Mouse (Mus musculus): ENCODE measurements around the gene Apol8. TPM values are rescaled to one million over a fixed set of nuclear protein-coding genes. Genes with fewer than 3 reads are reported as not detected.

Apol8 gene
- polyA plus RNA-seq, 1 experiment from 2014 or later = 0.23 TPM

- Histone ChIP-seq H3K27ac (no peak overlapping the region), H3K4me2 (replicated peaks) (no peak overlapping the region), H3K9me3 (no peaks in the 10 kb centered on the region), H3K4me1 (replicated peaks) (peaks cover 14% of the 10 kb centered on the region), H3K9ac (replicated peaks) (no peak overlapping the region), H3K36me3 (peaks cover 26% of the 10 kb centered on the region), H3K27me3 (no peaks in the 10 kb centered on the region), H3K4me3 (replicated peaks) (no peak overlapping the region)
- ATAC-seq = no peak
- WGBS = 97% methylated on average over 26 of the region's 26 CpGs
These were observed 39.7 kb upstream of the Apol8 start for GRCm38 (mm10) chr15:77796409-77797035.

GRCm38 (mm10) chr15:77794908-77795356 lies 38.1 kb upstream of the Apol8 start:
- Histone ChIP-seq H3K4me1 (replicated peaks) (peaks cover 14% of the 10 kb centered on the region), H3K9ac (replicated peaks) (no peak overlapping the region), H3K27me3 (no peaks in the 10 kb centered on the region), H3K4me3 (replicated peaks) (no peak overlapping the region), H3K27ac (no peak overlapping the region), H3K9me3 (no peaks in the 10 kb centered on the region), H3K4me2 (replicated peaks) (no peak overlapping the region), H3K36me3 (peaks cover 40% of the 10 kb centered on the region)
- ATAC-seq = no peak
- 94% methylated on average over 13 of the region's 13 CpGs for WGBS

GRCm38 (mm10) chr15:77794138-77794907 lies 37.5 kb upstream of the Apol8 start:
- no peaks in the 10 kb centered on the region for H3K27me3 ChIP-seq
- H3K36me3 ChIP-seq = peaks cover 47% of the 10 kb centered on the region
- 90% methylated on average over 13 of the region's 13 CpGs for WGBS
- no peak overlapping the region for H3K27ac ChIP-seq
- ATAC-seq = no peak
- no peaks in the 10 kb centered on the region for H3K9me3 ChIP-seq
- no peak overlapping the region for H3K4me2 ChIP-seq (replicated peaks)
- no peak overlapping the region for H3K9ac ChIP-seq (replicated peaks)
- no peak overlapping the region for H3K4me3 ChIP-seq (replicated peaks)
- H3K4me1 ChIP-seq (replicated peaks) = peaks cover 14% of the 10 kb centered on the region

GRCm38 (mm10) chr15:77793554-77793953 lies 36.8 kb upstream of the Apol8 start:
- Histone ChIP-seq H3K36me3 (peaks cover 54% of the 10 kb centered on the region), H3K9ac (replicated peaks) (no peak overlapping the region), H3K4me2 (replicated peaks) (no peak overlapping the region), H3K27ac (no peak overlapping the region), H3K9me3 (no peaks in the 10 kb centered on the region), H3K4me1 (replicated peaks) (peaks cover 8% of the 10 kb centered on the region), H3K27me3 (no peaks in the 10 kb centered on the region), H3K4me3 (replicated peaks) (no peak overlapping the region)
- ATAC-seq = no peak
- WGBS = 96% methylated on average over 7 of the region's 7 CpGs

GRCm38 (mm10) chr15:77793094-77793493 lies 36.3 kb upstream of the Apol8 start:
- Histone ChIP-seq H3K27me3 (no peaks in the 10 kb centered on the region), H3K4me3 (replicated peaks) (no peak overlapping the region), H3K4me2 (replicated peaks) (no peak overlapping the region), H3K36me3 (peaks cover 59% of the 10 kb centered on the region), H3K9ac (replicated peaks) (no peak overlapping the region), H3K27ac (no peak overlapping the region), H3K4me1 (replicated peaks) (peaks cover 4% of the 10 kb centered on the region), H3K9me3 (no peaks in the 10 kb centered on the region)
- WGBS = 87% methylated on average over 4 of the region's 4 CpGs
- no peak for ATAC-seq

- no peaks in the 10 kb centered on the region for H3K4me1 ChIP-seq (replicated peaks)
- peaks cover 64% of the 10 kb centered on the region for H3K36me3 ChIP-seq
- H3K4me3 ChIP-seq (replicated peaks) = no peak overlapping the region
- H3K27me3 ChIP-seq = no peaks in the 10 kb centered on the region
- H3K9me3 ChIP-seq = no peaks in the 10 kb centered on the region
- 0 out of 2 replicates have a peak overlapping the region, but pooled peaks have one; percentile 6 for H3K9ac ChIP-seq (replicated peaks)
- WGBS = 88% methylated on average over 9 of the region's 9 CpGs
- no peak overlapping the region for H3K4me2 ChIP-seq (replicated peaks)
- no peak overlapping the region for H3K27ac ChIP-seq
- no peak for ATAC-seq
These were observed 35.3 kb upstream of the Apol8 start for GRCm38 (mm10) chr15:77792056-77792455.

- H3K36me3 ChIP-seq = peaks cover 72% of the 10 kb centered on the region
- no peaks in the 10 kb centered on the region for H3K27me3 ChIP-seq
- no peak for ATAC-seq
- H3K4me3 ChIP-seq (replicated peaks) = no peak overlapping the region
- H3K4me2 ChIP-seq (replicated peaks) = no peak overlapping the region
- H3K9me3 ChIP-seq = no peaks in the 10 kb centered on the region
- no peak overlapping the region for H3K9ac ChIP-seq (replicated peaks)
- H3K27ac ChIP-seq = no peak overlapping the region
- WGBS = 90% methylated on average over 21 of the region's 21 CpGs
- H3K4me1 ChIP-seq (replicated peaks) = no peaks in the 10 kb centered on the region
These were observed 34.0 kb upstream of the Apol8 start for GRCm38 (mm10) chr15:77790656-77791405.

- H3K4me3 ChIP-seq (replicated peaks) = no peak overlapping the region
- H3K27ac ChIP-seq = no peak overlapping the region
- no peaks in the 10 kb centered on the region for H3K9me3 ChIP-seq
- peaks cover 81% of the 10 kb centered on the region for H3K36me3 ChIP-seq
- H3K4me2 ChIP-seq (replicated peaks) = no peak overlapping the region
- H3K27me3 ChIP-seq = no peaks in the 10 kb centered on the region
- H3K9ac ChIP-seq (replicated peaks) = no peak overlapping the region
- no peaks in the 10 kb centered on the region for H3K4me1 ChIP-seq (replicated peaks)
- 94% methylated on average over 3 of the region's 3 CpGs for WGBS
- no peak for ATAC-seq
These were observed 32.4 kb upstream of the Apol8 start for GRCm38 (mm10) chr15:77789186-77789585.

- H3K27ac ChIP-seq = no peak overlapping the region
- H3K36me3 ChIP-seq = peaks cover 86% of the 10 kb centered on the region
These were observed 31.6 kb upstream of the Apol8 start for GRCm38 (mm10) chr15:77788356-77788755.

GRCm38 (mm10) chr15:77785807-77786206 lies 29.0 kb upstream of the Apol8 start:
- no peak overlapping the region for H3K4me3 ChIP-seq (replicated peaks)
- WGBS = 92% methylated on average over 1 of the region's 1 CpGs
- no peak overlapping the region for H3K9ac ChIP-seq (replicated peaks)
- H3K27ac ChIP-seq = no peak overlapping the region
- H3K27me3 ChIP-seq = no peaks in the 10 kb centered on the region
- no peaks in the 10 kb centered on the region for H3K4me1 ChIP-seq (replicated peaks)
- ATAC-seq = no peak
- H3K4me2 ChIP-seq (replicated peaks) = no peak overlapping the region
- H3K36me3 ChIP-seq = peaks cover 95% of the 10 kb centered on the region
- H3K9me3 ChIP-seq = no peaks in the 10 kb centered on the region

More at GRCm38 (mm10) chr15:77788356-77788755, 31.6 kb upstream of the Apol8 start:
- Histone ChIP-seq H3K4me1 (replicated peaks) (no peaks in the 10 kb centered on the region), H3K9me3 (no peaks in the 10 kb centered on the region), H3K9ac (replicated peaks) (no peak overlapping the region), H3K27me3 (no peaks in the 10 kb centered on the region), H3K4me3 (replicated peaks) (no peak overlapping the region), H3K4me2 (replicated peaks) (no peak overlapping the region)
- ATAC-seq = no peak
- WGBS = 86% methylated on average over 6 of the region's 6 CpGs

- H3K36me3 ChIP-seq = peaks cover 97% of the 10 kb centered on the region
These were observed 27.4 kb upstream of the Apol8 start for GRCm38 (mm10) chr15:77784039-77784824.

More at GRCm38 (mm10) chr15:77784039-77784824, 27.4 kb upstream of the Apol8 start:
- H3K27ac ChIP-seq = no peak overlapping the region
- H3K4me3 ChIP-seq (replicated peaks) = no peak overlapping the region
- 86% methylated on average over 22 of the region's 22 CpGs for WGBS
- no peaks in the 10 kb centered on the region for H3K27me3 ChIP-seq
- H3K9me3 ChIP-seq = no peaks in the 10 kb centered on the region
- ATAC-seq = no peak
- no peaks in the 10 kb centered on the region for H3K4me1 ChIP-seq (replicated peaks)
- no peak overlapping the region; the same call in 1 of the 2 replicates for H3K9ac ChIP-seq (replicated peaks)
- no peak overlapping the region for H3K4me2 ChIP-seq (replicated peaks)

Data from midbrain, embryonic 13.5 days (tissue).